Mouse (Mus musculus) testis, adult 2 months (tissue): ENCODE data around the gene Eme2.

Experiments
- CTCF ChIP-seq: fragments of 200-500 bp; IDR thresholded peaks from 2 replicates; pipeline ENCODE4 v1.5.1; 2012; ENCODE audit warnings: low read depth, mild to moderate bottlenecking, inconsistent platforms, low read length, moderate library complexity; ENCODE audit not compliant: control insufficient read depth, insufficient read depth, insufficient replicate concordance
- POLR2A ChIP-seq: fragments of 200-500 bp; IDR thresholded peaks from 2 replicates; pipeline ENCODE4 v1.6.1; 2012; ENCODE audit warnings: low read depth, mild to moderate bottlenecking, inconsistent platforms, low read length, moderate library complexity; ENCODE audit not compliant: control insufficient read depth

DNA sequence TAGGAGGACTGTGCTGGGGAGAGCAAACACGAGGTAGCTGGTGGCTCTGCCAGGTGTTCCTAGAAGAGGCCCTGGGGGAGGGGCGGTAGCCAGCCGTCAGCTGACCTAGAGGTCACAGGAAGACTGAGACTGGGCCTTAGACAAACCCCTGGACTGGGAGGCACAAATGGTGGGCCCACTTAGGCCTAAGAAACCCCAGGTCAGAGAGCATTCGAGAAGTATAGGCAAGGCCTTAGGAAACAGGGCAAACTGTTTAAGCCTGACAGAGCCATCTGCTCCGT is 16.8 kb downstream of the Eme2 start:
- TF ChIP-seq POLR2A (no peak), CTCF (no peak)
